Mouse (Mus musculus) megakaryocyte, embryonic 14.5 days (primary cell): ENCODE data around the gene Hmgn2.

ENCODE experiments used
- FLI1 ChIP-seq: IDR thresholded peaks from 2 replicates; pipeline ENCODE4 v1.6.1; 2012; ENCODE audit warnings: low read length, inconsistent platforms, mixed read lengths
- GATA1 ChIP-seq: IDR thresholded peaks from 3 replicates; pipeline ENCODE4 v1.6.1; 2012; ENCODE audit warnings: mixed read lengths, low read length, inconsistent platforms, borderline replicate concordance

GRCm38 (mm10) chr4:134001710-134002109, 33.3 kb upstream of the Hmgn2 start:
- TF ChIP-seq GATA1 (no peak), FLI1 (no peak)
